Comparison of ENCODE assay signal across 10 mouse cellular contexts in the genomic region with DNA sequence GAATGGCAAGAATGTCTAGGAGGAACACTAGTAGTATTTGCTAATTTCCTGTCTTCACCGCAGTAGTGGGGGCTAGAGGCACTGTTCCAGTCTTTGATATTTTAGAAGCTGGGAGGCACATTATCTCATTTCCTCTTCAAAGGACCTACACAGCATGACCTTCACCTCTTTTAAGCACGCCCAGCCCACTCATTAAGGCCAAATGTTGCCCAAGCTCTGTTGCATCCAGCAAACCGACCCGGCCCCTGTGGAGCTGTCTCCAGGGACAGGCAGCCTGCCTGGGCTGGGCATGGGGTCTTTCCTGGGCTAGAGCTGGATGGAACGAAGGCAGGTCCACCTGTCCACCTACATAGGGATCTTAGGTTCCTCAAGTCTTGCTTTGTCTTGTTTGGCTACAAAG. TPM values are rescaled to one million over a fixed set of nuclear protein-coding genes. Genes with fewer than 3 reads are reported as not detected.
A peak's percentile ranks its signal among the peaks of the same experiment; 100 is the strongest.
DNase-seq lines count a peak whose midpoint lies in the region; ATAC-seq lines count a peak whose summit lies in the region.
"Had no signal": no experiment of that assay in that cellular context is flagged by ENCODE, and none has a peak within 500 bp of the region (broad histone marks: within the 10 kb centered on the region; RNA-seq: fewer than 3 reads in every experiment).

No protein-coding gene starts in this region.

- no peak overlapping the region for H3K9ac ChIP-seq in lung, embryonic 15.5 days
- no peak overlapping the region for H3K9ac ChIP-seq in intestine, embryonic 15.5 days
- no peak overlapping the region for H3K9ac ChIP-seq in stomach, embryonic 14.5 days (replicated peaks; ENCODE audit: low read depth, low read length)
- H3K9ac ChIP-seq: forebrain, postnatal 0 days had no signal

- no peaks in the 10 kb centered on the region for H3K27me3 ChIP-seq in lung, embryonic 15.5 days
- H3K27me3 ChIP-seq in intestine, embryonic 15.5 days (replicated peaks) = no peaks in the 10 kb centered on the region
- no peaks in the 10 kb centered on the region for H3K27me3 ChIP-seq in stomach, embryonic 14.5 days (ENCODE audit: control insufficient read depth, insufficient read depth, low read length)

- no peak overlapping the region for H3K4me3 ChIP-seq in lung, embryonic 15.5 days
- H3K4me3 ChIP-seq in intestine, embryonic 15.5 days (replicated peaks) = no peak overlapping the region
- H3K4me3 ChIP-seq in stomach, embryonic 14.5 days (ENCODE audit: low read depth, low read length) = no peak overlapping the region

- H3K4me2 ChIP-seq in lung, embryonic 15.5 days = no peak overlapping the region
- H3K4me2 ChIP-seq in intestine, embryonic 15.5 days (replicated peaks) = no peak overlapping the region
- H3K4me2 ChIP-seq in stomach, embryonic 14.5 days (replicated peaks; ENCODE audit: low read depth, low read length) = no peak overlapping the region

- H3K36me3 ChIP-seq in lung, embryonic 15.5 days = no peaks in the 10 kb centered on the region
- H3K36me3 ChIP-seq in intestine, embryonic 15.5 days = no peaks in the 10 kb centered on the region
- no peaks in the 10 kb centered on the region for H3K36me3 ChIP-seq in stomach, embryonic 14.5 days (ENCODE audit: control insufficient read depth, insufficient read depth, low read length)

- peak overlapping the region; percentile 25; the same call in 1 of the 2 replicates for H3K27ac ChIP-seq in lung, embryonic 15.5 days
- peak overlapping the region; percentile 66 for H3K27ac ChIP-seq in intestine, embryonic 15.5 days
- peak overlapping the region; percentile 55; the same call in 1 of the 2 replicates for H3K27ac ChIP-seq in stomach, embryonic 14.5 days (ENCODE audit: low read length)
- H3K27ac ChIP-seq: hindbrain, postnatal 0 days had no signal

- H3K9me3 ChIP-seq in lung, embryonic 15.5 days = no peaks in the 10 kb centered on the region
- H3K9me3 ChIP-seq in intestine, embryonic 15.5 days = no peaks in the 10 kb centered on the region
- H3K9me3 ChIP-seq in stomach, embryonic 14.5 days (ENCODE audit: control insufficient read depth, low read depth, low read length) = no peaks in the 10 kb centered on the region

- no peak for ATAC-seq in lung, embryonic 15.5 days (ENCODE audit: borderline replicate concordance, extremely low read depth, low FRiP score, low TSS enrichment)
- ATAC-seq in intestine, embryonic 15.5 days = peak; percentile 10; the same call in 1 of the 2 replicates
- ATAC-seq in stomach, embryonic 14.5 days (ENCODE audit: insufficient number of reproducible peaks, insufficient read depth, low FRiP score, low read depth) = no peak
- ATAC-seq: forebrain, postnatal 0 days; hindbrain, postnatal 0 days had no signal

- WGBS in lung, embryonic 15.5 days = 12% methylated on average over 5 of the region's 5 CpGs
- 25% methylated on average over 5 of the region's 5 CpGs for WGBS in intestine, embryonic 15.5 days
- 30% methylated on average over 5 of the region's 5 CpGs for WGBS in stomach, embryonic 14.5 days

- DNase-seq in lung, postnatal 25 days (ENCODE audit: low spot score) = no peak
- DNase-seq in adrenal gland, postnatal 25 days = peak; percentile 16
- no peak for DNase-seq in layer of hippocampus, adult 11-12 months (ENCODE audit: low spot score)
- DNase-seq in layer of hippocampus, postnatal 25 days (ENCODE audit: extremely low spot score in 1 of 2, low spot score in 1 of 2) = no peak
- DNase-seq: cerebellum, postnatal 36 days; forebrain, postnatal 0 days had no signal

- H3K4me1 ChIP-seq in lung, embryonic 15.5 days = peaks cover 14% of the 10 kb centered on the region
- peaks cover 28% of the 10 kb centered on the region for H3K4me1 ChIP-seq in intestine, embryonic 15.5 days (replicated peaks)
- H3K4me1 ChIP-seq in stomach, embryonic 14.5 days (ENCODE audit: control insufficient read depth, insufficient read depth, low read length) = peaks cover 5% of the 10 kb centered on the region; the same call in 1 of the 2 replicates

RNA-seq across cellular contexts. Expression of gene Baiap2l1, which starts 44.6 kb away (rescaled TPM):
- 9.8 and 11.1 TPM in 2 replicates for polyA plus RNA-seq in lung, embryonic 15.5 days (2015; fragmentation: Nextera tagmentation; extraction: Ambion mirVana)
- 8.0 and 9.6 TPM in 2 replicates for total RNA-seq in adrenal gland, postnatal 25 days (2021)
- polyA plus RNA-seq in intestine, embryonic 15.5 days (2015; fragmentation: Nextera tagmentation; extraction: Ambion mirVana) = 27.4 and 28.6 TPM in 2 replicates
- 14.3 and 16.1 TPM in 2 replicates for polyA plus RNA-seq in stomach, embryonic 14.5 days (2014; fragmentation: Nextera tagmentation; extraction: Ambion mirVana)
- under 1 TPM; 0.42 to 0.49 TPM for total RNA-seq in layer of hippocampus, postnatal 25 days (2021)
